Mouse (Mus musculus): ENCODE data around the gene Hadha.

Hadha gene

DNA sequence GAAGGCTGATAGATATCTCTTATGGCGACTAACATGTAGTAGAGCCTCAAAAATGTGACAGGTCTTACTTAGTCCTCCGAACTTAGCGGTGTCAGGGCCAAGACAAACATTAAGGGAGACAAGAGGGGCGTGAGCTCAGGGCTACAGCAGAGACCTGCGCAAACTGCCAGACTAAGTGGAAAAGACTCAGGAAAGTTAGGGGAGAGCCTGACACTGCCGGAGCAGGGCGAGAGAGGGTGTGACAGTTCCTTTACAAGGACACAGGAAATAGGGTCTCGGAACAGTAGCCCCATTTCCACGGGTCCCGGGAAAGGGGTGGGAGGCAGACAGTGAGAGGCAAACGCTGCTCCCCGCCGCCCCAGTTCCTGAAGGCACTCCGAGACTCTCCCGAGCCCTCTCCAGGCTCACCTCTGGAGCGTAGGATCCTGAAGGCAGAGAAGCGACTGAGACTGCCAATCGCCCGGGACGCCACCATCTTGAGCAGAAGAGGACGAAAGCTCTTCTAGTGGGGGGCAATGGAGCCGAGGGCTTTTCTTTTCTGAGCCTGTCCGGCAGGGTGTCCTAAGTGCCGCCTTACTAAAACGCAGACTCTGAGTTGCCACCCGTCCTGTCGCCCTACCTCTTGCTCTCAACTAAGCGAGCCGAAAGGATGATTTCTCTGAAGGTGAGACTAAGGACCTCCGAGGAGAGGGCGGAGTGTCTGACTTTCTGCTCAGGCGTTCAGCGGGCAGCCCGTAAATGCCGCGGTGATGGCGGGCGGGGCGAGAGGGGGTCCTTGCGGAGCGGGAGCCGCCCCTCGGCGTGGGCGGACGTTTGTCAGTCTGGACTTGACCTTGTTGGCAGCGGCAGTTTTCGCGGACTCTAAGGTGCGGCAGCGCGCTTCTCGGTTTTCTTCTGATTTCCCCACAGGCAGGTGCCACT is at the start of gene Hadha, which contains the start of gene Hadhb:
Gene Hadha (minus strand): TSS at position 689 of the 921 bp plus-strand sequence.
Gene Hadhb (plus strand): TSS at position 775 of the 921 bp plus-strand sequence.
- no peak for TF ChIP-seq GATA4 (IDR thresholded peaks at IDR 0.05; ENCODE audit: insufficient replicate concordance, low read length)

DNA sequence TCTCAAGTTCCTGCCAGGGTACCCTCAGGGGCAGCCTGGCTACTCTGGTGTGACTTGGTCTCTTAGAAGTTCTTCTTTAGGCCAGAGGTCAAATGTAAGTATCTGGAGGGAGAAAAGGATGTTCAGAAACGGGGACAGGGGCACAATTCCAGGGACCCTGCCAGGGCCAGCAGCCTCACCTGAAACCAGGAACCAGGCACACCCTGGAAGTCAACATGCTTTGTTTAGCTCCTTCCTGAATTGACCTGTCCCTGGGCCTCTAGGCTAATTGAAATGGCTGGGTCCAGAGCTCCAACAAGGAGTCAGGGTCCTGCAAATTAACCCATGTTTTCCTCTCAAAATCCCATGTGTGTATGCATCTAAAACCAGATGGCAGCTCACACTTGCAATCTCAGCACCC is 49.5 kb upstream of the Hadha start:
- TF ChIP-seq GATA4 (IDR thresholded peaks at IDR 0.05; ENCODE audit: insufficient replicate concordance, low read length) = no peak

DNA sequence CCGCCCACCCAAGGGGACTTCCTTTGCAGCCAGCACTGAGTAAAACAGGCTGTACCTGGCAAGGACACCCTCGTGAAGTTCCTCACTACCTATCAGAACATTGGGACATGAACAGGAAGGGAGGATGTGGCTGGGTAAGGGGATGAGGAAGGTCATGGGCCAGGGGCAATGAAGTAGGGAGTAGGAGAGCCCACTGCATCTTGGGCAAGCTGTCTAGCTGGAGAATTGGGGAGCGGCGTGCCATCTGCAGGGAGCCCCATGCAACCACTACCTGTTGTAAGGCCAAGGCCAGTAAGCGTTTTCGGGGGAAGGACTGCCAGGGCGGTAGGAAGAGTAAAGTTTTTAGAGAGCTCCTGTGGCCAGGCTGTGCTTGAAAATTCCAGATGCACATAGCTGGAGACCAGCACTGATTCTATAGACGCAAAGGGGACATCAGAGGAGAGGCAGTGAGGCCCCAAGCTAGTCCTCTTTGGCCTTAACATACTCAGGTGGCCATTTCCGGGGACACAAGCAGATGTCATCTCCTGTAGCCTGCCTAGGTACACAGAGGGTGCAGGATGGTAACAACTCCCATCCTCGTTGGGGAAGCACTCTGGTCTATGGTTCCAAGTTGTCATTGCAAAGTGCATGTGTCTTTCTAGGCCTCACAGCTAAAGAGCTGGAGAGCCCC is 48.4 kb upstream of the Hadha start:
- TF ChIP-seq GATA4 (IDR thresholded peaks at IDR 0.05; ENCODE audit: insufficient replicate concordance, low read length) = no peak

DNA sequence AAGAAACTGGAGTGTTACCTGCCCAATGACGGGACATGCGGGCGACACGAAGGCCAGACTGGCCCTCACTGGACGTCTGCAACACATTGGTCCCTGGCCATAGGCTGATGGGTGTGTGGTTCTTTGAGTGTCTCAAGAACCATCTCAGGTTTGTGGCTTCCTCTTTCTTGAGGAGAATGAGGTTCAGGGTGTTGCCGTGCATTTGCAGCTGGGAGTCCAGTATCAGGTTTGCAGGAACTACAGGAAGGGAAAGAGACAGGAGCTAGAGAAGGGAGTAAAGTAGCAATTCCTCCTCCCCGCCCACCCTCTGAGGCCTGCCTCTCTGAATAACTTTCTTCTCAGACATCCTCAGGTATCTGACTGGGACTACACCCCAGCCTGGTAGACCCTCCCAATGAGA is 47.3 kb upstream of the Hadha start:
- TF ChIP-seq GATA4 (IDR thresholded peaks at IDR 0.05; ENCODE audit: insufficient replicate concordance, low read length) = no peak

DNA sequence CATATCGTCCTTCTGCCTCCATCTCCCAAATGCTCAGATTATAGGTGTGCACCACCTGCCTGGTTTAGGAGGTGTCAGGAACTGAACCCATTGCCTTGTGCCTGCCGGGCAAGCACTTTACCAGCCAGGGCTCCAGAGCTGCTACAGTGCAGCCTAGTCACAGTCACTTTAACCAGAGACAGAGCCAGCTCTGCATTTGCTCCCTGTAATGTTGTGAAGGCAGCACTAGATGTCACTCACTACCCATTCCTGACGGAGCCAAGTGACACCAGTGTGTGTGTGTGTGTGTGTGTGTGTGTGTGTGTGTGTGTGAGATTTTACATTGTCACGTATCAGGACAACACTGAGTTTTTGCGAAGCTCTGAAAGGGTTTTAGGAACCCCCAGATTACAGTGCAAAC is 46.6 kb upstream of the Hadha start:
- no peak for TF ChIP-seq GATA4 (IDR thresholded peaks at IDR 0.05; ENCODE audit: insufficient replicate concordance, low read length)

DNA sequence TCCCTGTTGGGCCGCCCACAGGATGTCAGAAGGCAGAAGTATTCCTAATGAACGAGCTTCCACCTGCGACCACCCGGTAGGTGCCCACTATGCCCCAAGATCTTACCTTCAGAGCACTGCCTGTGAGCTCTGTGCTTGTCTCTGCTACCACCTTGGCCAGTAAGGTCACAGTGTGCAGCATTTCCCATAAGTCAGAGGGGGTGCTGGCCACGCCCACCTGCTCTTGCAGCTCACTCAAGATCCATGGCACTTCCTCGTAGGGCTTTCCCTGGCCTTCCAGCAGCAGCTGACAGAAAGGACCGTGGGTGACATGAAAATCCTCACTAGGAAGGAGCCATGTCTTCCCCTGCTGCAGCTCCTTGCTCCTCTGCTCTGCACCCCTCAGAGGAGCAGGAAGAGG is 43.3 kb upstream of the Hadha start:
- TF ChIP-seq GATA4 (IDR thresholded peaks at IDR 0.05; ENCODE audit: insufficient replicate concordance, low read length) = no peak

DNA sequence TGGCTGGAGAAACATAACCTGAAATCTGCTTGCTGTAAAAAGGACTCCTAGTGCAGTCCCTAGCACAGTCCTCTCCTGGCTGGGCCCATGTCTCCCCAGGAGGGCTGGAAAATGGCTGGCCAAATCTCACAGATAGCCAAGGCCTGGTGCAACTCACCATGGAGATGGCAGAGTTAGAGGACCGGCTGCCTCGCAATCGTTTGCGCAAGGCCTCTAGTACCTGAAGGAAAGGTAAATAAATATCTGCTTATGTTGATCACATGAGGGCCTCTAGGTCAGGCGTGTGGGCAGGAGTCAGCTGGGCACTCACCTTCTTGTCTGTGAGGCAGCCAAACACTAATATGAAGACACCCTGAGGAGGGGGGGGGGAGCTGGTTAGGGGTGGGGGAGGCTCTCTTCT is 40.4 kb upstream of the Hadha start:
- no peak for TF ChIP-seq GATA4 (IDR thresholded peaks at IDR 0.05; ENCODE audit: insufficient replicate concordance, low read length)

DNA sequence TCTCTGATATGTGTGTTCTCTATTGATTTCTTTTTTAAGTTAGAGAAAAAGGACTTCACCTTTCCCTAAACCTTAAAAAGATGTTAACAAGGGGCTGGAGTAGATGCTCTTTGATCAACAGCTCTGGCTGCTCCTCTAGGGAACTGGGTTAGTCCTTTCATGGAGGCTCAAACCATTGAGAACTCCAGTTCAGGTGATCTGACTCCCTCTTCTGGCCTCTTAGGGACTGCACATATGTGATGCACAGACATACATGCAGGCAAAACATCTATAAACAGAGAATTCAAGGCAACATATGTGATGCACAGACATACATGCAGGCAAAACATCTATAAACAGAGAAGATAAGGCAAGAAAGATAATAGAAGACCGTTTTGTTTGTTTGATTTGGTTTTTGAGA is 37.5 kb upstream of the Hadha start:
- no peak for TF ChIP-seq GATA4 (IDR thresholded peaks at IDR 0.05; ENCODE audit: insufficient replicate concordance, low read length)

DNA sequence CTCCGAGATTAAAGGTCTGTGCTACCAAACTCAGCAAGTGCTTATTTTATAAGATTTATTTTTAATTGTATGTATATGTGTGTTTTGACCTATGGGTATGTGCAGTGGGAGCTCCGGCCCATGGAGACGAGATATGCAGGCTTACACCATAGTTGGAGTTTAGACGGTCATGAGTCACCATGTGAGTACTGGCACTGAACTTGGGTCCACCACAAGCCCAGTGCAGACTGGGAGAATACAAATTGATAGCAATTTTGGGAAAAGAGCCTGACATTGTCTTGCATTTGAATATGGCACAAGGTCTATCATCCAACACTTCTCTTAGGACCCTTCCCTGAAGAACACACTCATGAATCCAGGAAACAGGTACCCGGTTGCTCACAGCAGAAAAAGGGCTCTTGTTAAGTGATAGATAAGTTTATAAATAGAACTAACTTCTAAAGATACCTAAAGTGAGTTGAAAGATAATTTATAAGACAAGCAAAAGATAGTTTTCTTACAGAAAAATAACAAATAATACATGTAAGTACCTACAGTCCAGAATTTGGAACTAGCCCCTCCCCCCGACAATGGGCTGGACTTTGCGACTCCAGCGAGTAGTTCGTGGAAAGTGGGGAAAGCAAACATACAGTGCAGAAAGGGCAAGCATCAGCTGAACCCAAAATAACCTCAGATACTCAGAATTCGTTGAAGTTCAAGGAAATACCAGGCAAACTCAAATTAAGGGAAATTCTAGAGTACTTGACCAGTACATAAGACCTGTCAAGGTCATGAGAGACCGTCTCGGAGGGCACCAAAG is 32.9 kb upstream of the Hadha start:
- TF ChIP-seq GATA4 (IDR thresholded peaks at IDR 0.05; ENCODE audit: insufficient replicate concordance, low read length) = no peak

DNA sequence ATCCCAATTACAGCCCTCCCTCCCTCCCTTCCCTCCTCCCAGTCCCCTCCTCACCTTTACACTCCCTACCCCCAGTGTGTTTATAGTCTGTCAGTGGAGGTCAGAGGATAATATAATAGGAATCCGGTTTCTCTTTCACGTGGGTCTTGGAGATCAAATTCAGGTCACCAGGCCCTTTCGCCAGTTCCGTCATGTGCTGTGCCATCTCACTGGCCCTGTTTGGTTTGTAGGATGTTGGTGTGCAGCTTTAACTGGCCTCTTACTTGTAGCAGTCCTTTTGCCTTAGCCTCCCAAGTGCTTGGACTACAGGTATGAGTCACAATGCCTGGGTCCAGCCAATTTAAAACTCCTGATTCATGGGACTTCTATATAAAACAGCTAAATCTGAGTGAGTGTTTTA is 20.8 kb upstream of the Hadha start:
- TF ChIP-seq GATA4 (IDR thresholded peaks at IDR 0.05; ENCODE audit: insufficient replicate concordance, low read length) = no peak

DNA sequence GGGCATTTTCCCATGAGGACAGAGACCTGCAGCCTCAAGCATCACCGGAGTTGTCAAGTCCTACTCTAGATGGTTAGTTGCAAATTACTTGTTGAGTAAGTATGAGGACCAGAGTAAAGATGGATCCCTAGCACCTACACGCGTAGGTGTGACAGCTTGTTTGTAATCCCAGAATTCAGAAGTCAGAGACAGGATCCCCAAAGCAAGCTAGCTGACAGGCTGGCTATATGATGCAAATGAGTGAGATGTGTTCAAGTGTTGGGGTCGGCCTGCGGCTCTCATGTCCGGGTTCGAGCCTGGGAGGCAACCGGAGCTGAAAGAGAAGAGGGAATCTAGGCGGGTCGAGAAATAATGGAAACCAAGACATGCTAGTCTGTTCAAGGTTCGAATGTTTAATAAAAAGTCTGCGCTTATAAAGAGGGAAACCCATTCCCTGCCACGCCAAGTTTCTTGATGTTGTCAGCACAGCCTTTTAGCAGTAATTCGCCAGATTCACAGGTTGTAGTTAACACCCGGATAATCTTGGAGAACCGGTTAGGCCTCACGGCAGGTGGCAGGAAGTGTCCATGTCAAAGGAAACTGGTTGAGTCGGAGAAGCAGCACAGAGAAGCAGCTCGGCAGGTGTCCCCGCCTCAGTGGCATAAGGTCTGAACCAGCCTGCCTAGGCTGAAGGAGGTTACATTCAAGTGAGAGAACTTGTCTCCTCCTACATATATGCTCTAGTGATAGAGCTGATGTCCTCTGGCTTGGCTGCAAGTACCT is 18.1 kb upstream of the Hadha start:
- TF ChIP-seq GATA4 (IDR thresholded peaks at IDR 0.05; ENCODE audit: insufficient replicate concordance, low read length) = no peak

DNA sequence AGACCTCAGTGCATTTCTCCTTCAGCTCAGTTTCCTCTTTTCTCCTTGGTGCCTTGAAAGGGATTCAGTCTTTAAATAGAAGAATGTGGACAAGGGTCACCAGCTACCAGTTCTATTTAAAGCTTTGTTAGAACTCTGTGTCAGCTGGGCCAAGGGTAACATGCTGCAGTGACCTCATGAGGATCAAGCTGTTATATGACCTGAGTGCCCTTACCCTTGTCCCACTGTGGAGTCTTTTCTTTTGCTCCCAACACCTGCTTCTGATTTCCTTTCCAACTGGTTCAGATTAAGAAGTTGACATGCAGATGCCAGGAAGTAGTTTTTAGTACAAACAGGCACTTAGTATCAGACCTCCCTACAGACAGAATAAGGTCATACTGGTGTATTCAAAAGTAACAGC is 17.2 kb upstream of the Hadha start:
- no peak for TF ChIP-seq GATA4 (IDR thresholded peaks at IDR 0.05; ENCODE audit: insufficient replicate concordance, low read length)

DNA sequence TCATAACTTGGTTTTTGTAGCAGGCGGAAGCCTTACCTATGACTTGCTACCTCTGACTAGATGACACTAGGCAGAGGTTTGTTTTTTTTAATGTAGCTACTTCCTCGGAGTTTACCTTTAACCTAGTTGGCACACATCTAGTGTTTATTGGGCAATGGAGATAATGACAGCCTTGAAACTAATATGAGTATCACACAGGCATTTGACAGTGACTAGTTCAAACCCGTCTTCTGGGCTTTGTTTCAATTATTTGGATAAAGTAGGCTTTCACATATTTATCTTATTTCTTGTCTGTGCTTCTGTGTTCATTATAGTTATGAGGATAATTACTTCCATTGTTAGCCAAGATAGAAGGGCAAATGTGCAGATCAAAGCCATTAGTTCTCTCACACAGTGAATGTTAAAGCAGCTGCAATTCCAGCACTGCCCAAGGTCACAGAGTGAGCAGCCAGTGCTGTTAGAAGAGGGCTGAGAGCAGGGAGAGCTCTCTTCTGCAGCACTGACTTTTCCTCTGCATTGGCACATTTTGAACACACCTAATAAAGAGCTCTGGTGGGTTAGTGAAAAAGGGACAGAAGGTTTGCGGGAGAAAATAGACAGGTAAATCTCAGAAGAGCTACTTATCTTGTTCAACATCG is 15.5 kb upstream of the Hadha start:
- TF ChIP-seq GATA4 (IDR thresholded peaks at IDR 0.05; ENCODE audit: insufficient replicate concordance, low read length) = peak; percentile 57; the same call in 1 of the 2 replicates

DNA sequence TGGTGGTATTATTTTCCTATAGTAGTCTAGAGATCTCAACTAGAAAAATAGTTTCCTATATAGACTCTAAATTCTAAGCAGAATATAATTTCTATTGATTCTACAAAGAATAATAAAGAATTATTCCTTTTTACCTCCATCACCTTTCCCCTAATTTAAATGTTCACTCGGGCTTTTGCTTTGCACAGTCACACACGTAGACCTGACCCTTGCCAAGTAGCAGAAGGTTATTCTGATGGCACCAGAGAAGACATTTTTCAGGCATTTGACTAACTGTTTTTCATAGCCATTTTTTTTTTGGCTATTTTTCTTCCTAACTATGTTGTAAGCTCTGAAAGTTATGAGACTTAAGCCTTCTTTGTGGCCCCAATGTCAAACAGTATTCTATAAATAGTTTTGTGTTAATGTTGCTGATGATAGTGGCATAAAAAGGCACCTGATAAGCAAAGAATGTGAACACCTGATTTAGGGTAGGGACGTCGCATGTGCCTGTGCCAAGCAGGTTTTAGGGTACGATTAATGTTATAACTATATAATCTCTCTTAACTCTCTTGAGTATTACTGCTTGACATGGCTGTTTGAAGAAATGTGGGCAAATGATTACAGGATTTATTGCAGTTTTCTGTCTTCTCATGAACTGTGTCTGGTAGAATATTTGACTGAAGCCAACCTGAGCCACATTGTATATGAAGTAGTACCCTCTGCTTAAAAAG is 10.4 kb upstream of the Hadha start:
- no peak for TF ChIP-seq GATA4 (IDR thresholded peaks at IDR 0.05; ENCODE audit: insufficient replicate concordance, low read length)

All from liver, adult (tissue).